In genomic region chr1:91456301-91456801, GRCm38 (mm10) we compare ENCODE assay signal across 8 mouse cellular contexts. TPM values are rescaled to one million over a fixed set of nuclear protein-coding genes. Genes with fewer than 3 reads are reported as not detected.
DNase-seq lines count a peak whose midpoint lies in the region; ATAC-seq and TF ChIP-seq lines count a peak whose summit lies in the region.

No protein-coding gene starts in this region.

- 43% methylated on average over 11 of the region's 11 CpGs for WGBS in heart, embryonic 10.5 days
- 8% methylated on average over 11 of the region's 11 CpGs for WGBS in kidney, adult 2 months
- WGBS in liver, embryonic 16.5 days (ENCODE audit: insufficient replicate concordance), result 32% methylated on average over 11 of the region's 11 CpGs
- 38% methylated on average over 11 of the region's 11 CpGs for WGBS in neural tube, embryonic 11.5 days

- TF ChIP-seq POLR2A in cortical plate, adult 2 months (IDR thresholded peaks at IDR 0.05; ENCODE audit: extremely low read depth, insufficient read depth, low read length), result no peak
- no peak for TF ChIP-seq POLR2A in kidney, adult 2 months (IDR thresholded peaks at IDR 0.05; ENCODE audit: low read depth, low read length)

- ATAC-seq in liver, embryonic 16.5 days (ENCODE audit: low read depth), result no peak
- no peak for ATAC-seq in neural tube, embryonic 11.5 days (ENCODE audit: insufficient read depth, low FRiP score, low TSS enrichment)

- H3K9ac ChIP-seq in liver, embryonic 16.5 days (ENCODE audit: low read depth, low read length), result peak overlapping the region; percentile 32
- no peak overlapping the region; the same call in 1 of the 2 replicates for H3K9ac ChIP-seq in neural tube, embryonic 11.5 days (ENCODE audit: low read length)

- H3K4me2 ChIP-seq in liver, embryonic 16.5 days (ENCODE audit: low read depth, low read length), result peak overlapping the region; percentile 53
- H3K4me2 ChIP-seq in neural tube, embryonic 11.5 days (ENCODE audit: low read depth), result no peak overlapping the region

- H3K27me3 ChIP-seq in heart, embryonic 10.5 days (ENCODE audit: insufficient read depth, poor library complexity, severe bottlenecking), result 0 out of 2 replicates have a peak, but pooled peaks cover 4% of the 10 kb centered on the region
- no peaks in the 10 kb centered on the region for H3K27me3 ChIP-seq in kidney, adult 2 months (replicated peaks; ENCODE audit: control insufficient read depth, insufficient read depth, low read length)
- no peaks in the 10 kb centered on the region for H3K27me3 ChIP-seq in liver, embryonic 16.5 days (ENCODE audit: control insufficient read depth, insufficient read depth, low read depth, low read length)
- H3K27me3 ChIP-seq in neural tube, embryonic 11.5 days (ENCODE audit: control insufficient read depth, insufficient read depth, low read length), result 0 out of 2 replicates have a peak, but pooled peaks cover 2% of the 10 kb centered on the region

- peaks cover 12% of the 10 kb centered on the region for H3K4me1 ChIP-seq in cortical plate, adult 2 months (ENCODE audit: control insufficient read depth, insufficient read depth, low read length)
- H3K4me1 ChIP-seq in heart, embryonic 10.5 days, result peaks cover 82% of the 10 kb centered on the region
- H3K4me1 ChIP-seq in kidney, adult 2 months (ENCODE audit: control insufficient read depth, insufficient read depth, low read length), result peaks cover 69% of the 10 kb centered on the region
- H3K4me1 ChIP-seq in liver, embryonic 16.5 days (ENCODE audit: control insufficient read depth, low read depth, low read length), result peaks cover 62% of the 10 kb centered on the region
- peaks cover 25% of the 10 kb centered on the region for H3K4me1 ChIP-seq in neural tube, embryonic 11.5 days (ENCODE audit: control insufficient read depth, insufficient read depth, low read length)

- no peaks in the 10 kb centered on the region for H3K36me3 ChIP-seq in heart, embryonic 10.5 days
- no peaks in the 10 kb centered on the region for H3K36me3 ChIP-seq in kidney, adult 2 months (ENCODE audit: control insufficient read depth, insufficient read depth, low read length)
- no peaks in the 10 kb centered on the region for H3K36me3 ChIP-seq in liver, embryonic 16.5 days (ENCODE audit: control insufficient read depth, insufficient read depth)
- no peaks in the 10 kb centered on the region for H3K36me3 ChIP-seq in neural tube, embryonic 11.5 days (ENCODE audit: control insufficient read depth, insufficient read depth, low read length)

- H3K4me3 ChIP-seq in cortical plate, adult 2 months (ENCODE audit: insufficient read depth, low read length), result peak overlapping the region; percentile 98
- H3K4me3 ChIP-seq in heart, embryonic 10.5 days, result 0 out of 2 replicates have a peak overlapping the region, but pooled peaks have one; percentile 9
- H3K4me3 ChIP-seq in kidney, adult 2 months (ENCODE audit: insufficient read depth, low read depth, low read length), result no peak overlapping the region
- peak overlapping the region; percentile 7; the same call in 1 of the 2 replicates for H3K4me3 ChIP-seq in liver, embryonic 16.5 days (ENCODE audit: low read depth, low read length)
- no peak overlapping the region for H3K4me3 ChIP-seq in neural tube, embryonic 11.5 days (ENCODE audit: low read depth, low read length)

- no peak for TF ChIP-seq CTCF in cortical plate, adult 2 months (IDR thresholded peaks at IDR 0.05; ENCODE audit: extremely low read depth, insufficient read depth, low read length)
- TF ChIP-seq CTCF in kidney, adult 2 months (conservative IDR thresholded peaks at IDR 0.05; ENCODE audit: insufficient read depth, insufficient read length, low read depth, low read length), result no peak

- peak; percentile 44 for DNase-seq in cerebellum, adult 9-11 months
- no peak for DNase-seq in cerebellum, adult 11 months
- DNase-seq in heart, embryonic 10.5 days (ENCODE audit: low spot score), result no peak
- peak; percentile 81 for DNase-seq in kidney, adult 2 months
- peak; percentile 36 for DNase-seq in neural tube, embryonic 11.5 days (ENCODE audit: low spot score)
- DNase-seq in retina, postnatal 1 day, result no peak

- no peaks in the 10 kb centered on the region for H3K9me3 ChIP-seq in heart, embryonic 10.5 days
- no peaks in the 10 kb centered on the region for H3K9me3 ChIP-seq in liver, embryonic 16.5 days (replicated peaks; ENCODE audit: control insufficient read depth, low read length)
- H3K9me3 ChIP-seq in neural tube, embryonic 11.5 days (ENCODE audit: control insufficient read depth, low read length), result no peaks in the 10 kb centered on the region

- H3K27ac ChIP-seq in cortical plate, adult 2 months (ENCODE audit: insufficient read depth, low read length), result 0 out of 2 replicates have a peak overlapping the region, but pooled peaks have one; percentile 69
- H3K27ac ChIP-seq in heart, embryonic 10.5 days, result peak overlapping the region; percentile 67
- peak overlapping the region; percentile 96 for H3K27ac ChIP-seq in kidney, adult 2 months (ENCODE audit: insufficient read depth, low read depth, low read length)
- peak overlapping the region; percentile 90 for H3K27ac ChIP-seq in liver, embryonic 16.5 days (ENCODE audit: low read length)
- peak overlapping the region; percentile 35; the same call in 1 of the 2 replicates for H3K27ac ChIP-seq in neural tube, embryonic 11.5 days (ENCODE audit: low read depth, low read length)

RNA-seq across cellular contexts. Expression of gene Per2, which starts 2.8 kb away (rescaled TPM):
- polyA plus RNA-seq in cortical plate, adult 2 months (2012; rRNA removed), result 21.6 and 24.3 TPM in 2 replicates
- polyA plus RNA-seq in heart, embryonic 10.5 days (2016; fragmentation: Nextera tagmentation; extraction: Ambion mirVana), result 3.2 and 4.9 TPM in 2 replicates
- polyA plus RNA-seq in kidney, adult 2 months (2012; rRNA removed), result 5.6 and 6.8 TPM in 2 replicates
- 3.6 and 4.1 TPM in 2 replicates for polyA plus RNA-seq in liver, embryonic 16.5 days (2015; fragmentation: Nextera tagmentation; extraction: Ambion mirVana)
- 3.2 and 4.1 TPM in 2 replicates for polyA plus RNA-seq in neural tube, embryonic 11.5 days (2014; fragmentation: Nextera tagmentation; extraction: Ambion mirVana)

RNA-seq across cellular contexts. Expression of gene Traf3ip1, which starts 38.1 kb away (rescaled TPM):
- polyA plus RNA-seq in cortical plate, adult 2 months (2012; rRNA removed), result 18.2 and 20.0 TPM in 2 replicates
- polyA plus RNA-seq in heart, embryonic 10.5 days (2016; fragmentation: Nextera tagmentation; extraction: Ambion mirVana), result 6.1 and 7.3 TPM in 2 replicates
- 9.8 and 11.2 TPM in 2 replicates for polyA plus RNA-seq in kidney, adult 2 months (2012; rRNA removed)
- 1.5 and 2.0 TPM in 2 replicates for polyA plus RNA-seq in liver, embryonic 16.5 days (2015; fragmentation: Nextera tagmentation; extraction: Ambion mirVana)
- polyA plus RNA-seq in neural tube, embryonic 11.5 days (2014; fragmentation: Nextera tagmentation; extraction: Ambion mirVana), result 7.9 and 8.1 TPM in 2 replicates

RNA-seq across cellular contexts. Expression of gene Hes6, which starts 42.5 kb away (rescaled TPM):
- polyA plus RNA-seq in cortical plate, adult 2 months (2012; rRNA removed), result 20.1 and 22.3 TPM in 2 replicates
- polyA plus RNA-seq in heart, embryonic 10.5 days (2016; fragmentation: Nextera tagmentation; extraction: Ambion mirVana), result 70.6 and 74.2 TPM in 2 replicates
- polyA plus RNA-seq in kidney, adult 2 months (2012; rRNA removed), result 64.1 and 66.7 TPM in 2 replicates
- polyA plus RNA-seq in liver, embryonic 16.5 days (2015; fragmentation: Nextera tagmentation; extraction: Ambion mirVana), result 18.6 and 19.7 TPM in 2 replicates
- polyA plus RNA-seq in neural tube, embryonic 11.5 days (2014; fragmentation: Nextera tagmentation; extraction: Ambion mirVana), result 282 and 316 TPM in 2 replicates

RNA-seq across cellular contexts. Expression of gene Ilkap, which starts 57.7 kb away (rescaled TPM):
- polyA plus RNA-seq in cortical plate, adult 2 months (2012; rRNA removed), result 84.0 and 90.3 TPM in 2 replicates
- 132 and 152 TPM in 2 replicates for polyA plus RNA-seq in heart, embryonic 10.5 days (2016; fragmentation: Nextera tagmentation; extraction: Ambion mirVana)
- polyA plus RNA-seq in kidney, adult 2 months (2012; rRNA removed), result 42.6 and 47.9 TPM in 2 replicates
- 57.6 and 63.2 TPM in 2 replicates for polyA plus RNA-seq in liver, embryonic 16.5 days (2015; fragmentation: Nextera tagmentation; extraction: Ambion mirVana)
- polyA plus RNA-seq in neural tube, embryonic 11.5 days (2014; fragmentation: Nextera tagmentation; extraction: Ambion mirVana), result 165 and 178 TPM in 2 replicates

Comparison
In these comparisons a context has a peak if more than half of its experiments do, and no peak if none do; other contexts are left out.
1. DNase-seq: peak in cerebellum, adult 9-11 months (single experiment), kidney, adult 2 months (single experiment) and neural tube, embryonic 11.5 days (single experiment); none in cerebellum, adult 11 months (single experiment), heart, embryonic 10.5 days (single experiment) and retina, postnatal 1 day (single experiment).
2. H3K27ac ChIP-seq: peak in every context shown above with its lines; median percentile 96 in kidney, adult 2 months; 90 in liver, embryonic 16.5 days; 69 in cortical plate, adult 2 months; 67 in heart, embryonic 10.5 days; 35 in neural tube, embryonic 11.5 days.
3. H3K4me3 ChIP-seq: peak in cortical plate, adult 2 months (single experiment), heart, embryonic 10.5 days (single experiment) and liver, embryonic 16.5 days (single experiment); none in kidney, adult 2 months (single experiment) and neural tube, embryonic 11.5 days (single experiment).